Mouse (Mus musculus) left cerebral cortex, postnatal 10 days (tissue): ENCODE measurements around the gene Rnf7. TPM values are rescaled to one million over a fixed set of nuclear protein-coding genes. Genes with fewer than 3 reads are reported as not detected.
"Not testable (repeated sequence)": the region's sequence is repeated elsewhere in the genome, so short reads cannot be mapped to it uniquely, and the experiment has no call there.

Source experiments
- DNase-seq, 2 experiments: peaks; one replicate each; pipeline ENCODE4 v3.0.0; 2021 to 2022; ENCODE audit warnings: low spot score in 2 of 2, mixed read lengths in 1 of 2; ENCODE audit errors: extremely low spot score in 1 of 2
- intact Hi-C: fragments of 180-260 bp; cut with DNase I; formaldehyde crosslinking; loops from one replicate; pipeline ENCODE4 v1.15.1; 2025
- total RNA-seq, 2 experiments: library from RNA; stranded (reverse); gene quantifications; 2 replicates each; pipeline ENCODE4 v1.2.3; 2021

Gene Rnf7
- 10 to 100 TPM; 52.9 to 53.1 TPM for total RNA-seq

DNA sequence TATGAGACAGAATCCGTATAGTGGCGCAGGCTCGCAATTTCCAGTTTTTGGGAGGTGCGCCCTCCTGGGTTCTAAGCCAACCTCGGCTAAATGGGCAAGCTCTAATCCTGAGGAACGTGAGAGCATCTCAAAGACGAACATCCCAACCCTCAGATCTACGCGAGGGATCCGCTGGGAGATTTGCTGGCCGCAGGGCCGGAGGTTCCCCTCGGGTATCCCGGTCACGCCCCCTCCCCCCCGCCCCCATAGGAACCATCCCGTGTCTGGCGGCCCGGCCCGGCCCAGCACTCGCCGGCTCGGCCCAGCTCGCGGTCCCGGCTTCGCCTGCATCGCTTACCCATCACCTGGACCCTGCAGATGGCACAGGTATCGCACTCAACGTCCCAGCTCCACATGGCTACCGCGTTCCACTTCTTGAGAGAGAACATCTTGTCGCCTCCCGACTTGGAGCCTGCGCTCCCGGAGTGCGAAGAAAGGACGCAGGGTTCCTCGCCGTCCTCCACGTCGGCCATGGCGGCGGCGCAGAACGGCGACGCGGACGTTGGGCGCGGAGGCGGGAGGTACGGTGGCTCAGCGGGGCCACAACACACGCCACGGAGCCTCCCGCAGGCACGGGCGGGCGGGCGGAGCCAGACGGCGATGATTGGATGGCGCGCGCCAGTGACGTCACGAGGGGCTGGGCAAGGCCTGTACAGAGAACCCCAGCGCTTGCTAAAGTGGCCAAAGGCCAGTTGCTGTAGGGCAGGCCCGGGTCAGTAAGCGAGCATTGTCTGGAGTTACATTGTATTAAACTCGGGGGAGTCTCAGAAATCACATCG is at the start of gene Rnf7:
Gene Rnf7, minus strand, starts transcription at position 605 of the 818 bp plus-strand sequence.
- peak; percentile 99 to 100 for DNase-seq
- intact Hi-C loops = loop anchor here (5.0 kb wide), 1 partner anchor 116 kb away; the partner anchor contains the start of gene Atp1b3

DNA sequence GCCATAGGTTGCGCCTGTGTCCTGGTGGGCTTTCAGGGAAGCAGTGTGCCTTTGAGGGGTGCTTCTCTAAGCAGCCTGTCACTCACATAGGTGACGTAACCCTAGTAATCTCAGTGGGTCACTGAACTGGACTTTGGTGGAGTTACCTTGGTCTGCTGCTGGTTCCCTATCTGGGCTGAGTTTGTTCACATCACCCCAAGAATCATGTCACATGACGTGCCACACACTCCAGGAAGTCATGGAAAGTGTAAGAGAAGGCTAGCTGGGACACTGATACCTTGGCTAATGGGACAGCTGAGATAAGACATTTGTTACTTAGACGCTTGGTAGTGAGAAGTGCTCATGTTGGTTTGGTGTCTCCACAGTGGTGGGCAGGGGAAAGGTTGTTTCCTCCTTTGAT is 47.5 kb upstream of the Rnf7 start:
- intact Hi-C loops = no loop called here
- no peak for DNase-seq

DNA sequence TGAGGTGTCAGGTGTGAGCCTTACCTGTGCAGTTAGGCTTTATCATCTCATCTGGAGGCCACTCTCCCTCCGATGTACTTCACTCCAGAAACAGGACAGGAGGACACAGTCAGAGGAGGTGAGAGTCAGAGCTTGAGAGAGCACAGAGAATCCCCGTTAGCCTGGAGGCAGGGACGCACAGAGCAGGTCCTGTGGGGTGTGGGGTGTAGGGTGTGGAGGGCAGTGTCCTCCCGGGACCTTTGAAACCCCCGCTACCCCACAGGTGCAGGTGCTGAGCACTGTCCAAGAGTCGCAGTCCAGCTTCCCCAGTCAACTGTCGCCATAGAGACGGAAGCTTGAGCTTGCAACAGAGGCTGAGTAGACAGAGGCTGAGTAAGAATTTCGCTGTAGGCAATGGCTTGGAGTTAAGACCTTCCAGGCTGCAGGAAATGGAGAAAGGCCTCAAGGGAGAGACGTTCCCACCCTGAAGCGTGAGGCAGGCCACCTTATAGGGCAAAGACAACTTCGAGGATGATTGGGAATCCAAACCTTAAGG is 46.6 kb upstream of the Rnf7 start, which contains the start of gene Gm28729:
Gene Gm28729, minus strand, starts transcription at position 293 of the 535 bp plus-strand sequence.
- no peak for DNase-seq
- intact Hi-C loops = no loop called here

DNA sequence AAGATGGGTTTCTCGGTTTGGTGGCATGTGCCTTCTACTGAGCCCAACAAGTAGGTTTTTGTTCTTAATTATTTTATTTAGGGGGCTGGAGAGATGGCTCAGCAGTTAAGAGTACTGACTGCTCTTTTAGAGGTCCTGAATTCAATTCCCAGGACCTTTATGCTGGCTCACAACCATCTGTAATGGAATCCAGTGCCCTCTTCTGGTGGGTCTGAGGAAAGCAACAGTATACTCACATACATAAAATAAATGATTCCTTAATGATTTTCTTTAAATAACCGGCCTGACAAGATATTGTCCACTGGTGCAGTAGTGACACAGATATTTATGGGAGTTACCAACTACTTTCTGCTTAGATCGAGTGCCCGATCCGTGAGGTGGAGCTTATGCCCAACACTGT is 44.7 kb upstream of the Rnf7 start:
- intact Hi-C loops = no loop called here
- DNase-seq = no peak

DNA sequence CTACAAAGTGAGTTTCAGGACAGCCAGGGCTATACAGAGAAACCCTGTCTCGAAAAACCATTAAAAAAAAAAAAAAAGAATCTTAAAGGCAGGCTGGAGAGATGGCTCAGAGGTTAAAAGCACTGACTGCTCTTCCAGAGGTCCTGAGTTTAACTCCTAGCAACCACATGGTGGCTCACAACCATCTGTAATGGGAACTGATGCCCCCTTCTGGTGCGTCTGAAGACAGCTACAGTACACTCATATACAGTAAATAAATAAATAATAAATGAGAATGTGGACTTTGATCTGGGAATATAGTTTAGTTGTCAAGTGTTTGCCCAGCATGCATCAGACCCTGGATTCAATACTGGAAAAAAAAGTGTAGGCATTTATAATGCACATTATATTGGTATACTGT is 43.1 kb upstream of the Rnf7 start:
- intact Hi-C loops, DNase-seq: not testable (repeated sequence)

DNA sequence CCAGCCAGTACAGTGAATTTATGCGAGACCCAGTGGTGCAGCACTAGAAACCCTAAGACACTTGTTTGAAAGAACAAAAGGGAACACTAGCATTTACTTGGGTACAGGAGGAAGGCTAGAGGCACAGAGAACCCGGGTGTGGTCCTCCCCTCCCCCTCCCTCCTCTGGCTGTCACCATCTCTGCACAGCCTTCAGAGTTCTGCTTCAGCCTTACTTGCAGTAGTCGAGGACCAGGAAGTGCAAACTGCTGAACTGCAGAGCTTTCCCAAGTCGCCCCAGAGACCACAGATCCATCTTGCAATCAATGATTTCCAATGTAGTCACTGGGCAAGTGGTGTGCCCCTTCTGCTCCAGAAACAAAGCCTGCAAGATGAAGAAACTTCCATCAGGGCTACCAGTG is 39.0 kb upstream of the Rnf7 start:
- intact Hi-C loops = no loop called here
- DNase-seq = no peak

DNA sequence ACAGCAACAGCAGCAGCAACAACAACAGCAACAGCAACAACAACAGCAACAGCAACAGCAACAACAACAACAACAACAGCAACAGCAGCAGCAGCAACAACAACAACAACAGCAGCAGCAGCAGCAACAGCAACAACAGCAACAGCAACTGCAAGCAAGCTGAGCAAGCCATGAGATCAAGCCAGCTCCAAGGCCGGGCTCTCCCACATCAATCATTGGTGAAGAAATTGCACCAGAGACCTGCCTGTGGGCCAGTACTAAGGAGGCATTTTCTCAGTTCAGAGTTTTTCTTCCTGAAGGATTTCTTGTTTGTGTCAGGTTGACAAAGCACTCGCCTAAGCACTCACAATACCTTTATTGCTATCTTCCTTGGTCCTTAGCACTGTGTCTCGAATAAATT is 38.3 kb upstream of the Rnf7 start:
- no peak for DNase-seq
- intact Hi-C loops = no loop called here

DNA sequence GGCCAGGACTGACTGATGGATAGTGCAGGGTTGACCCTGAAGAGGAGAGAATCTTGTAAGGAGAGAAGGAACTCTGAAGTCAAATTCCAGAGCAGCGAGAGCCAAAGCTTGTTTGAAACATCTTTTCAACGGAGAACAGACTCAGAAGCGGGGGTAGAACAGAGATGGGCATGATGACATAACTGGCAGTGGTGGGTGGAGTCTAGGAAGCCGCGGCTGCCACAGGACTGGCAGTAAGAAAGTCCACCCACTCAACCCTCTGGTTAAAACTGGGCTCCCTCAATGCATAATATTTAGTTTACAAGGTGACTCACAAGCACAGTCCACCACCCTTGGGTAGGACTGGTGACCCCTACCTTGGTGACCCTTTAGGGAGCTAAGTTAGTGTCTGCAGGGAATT is 37.3 kb upstream of the Rnf7 start:
- no peak for DNase-seq
- intact Hi-C loops = no loop called here

DNA sequence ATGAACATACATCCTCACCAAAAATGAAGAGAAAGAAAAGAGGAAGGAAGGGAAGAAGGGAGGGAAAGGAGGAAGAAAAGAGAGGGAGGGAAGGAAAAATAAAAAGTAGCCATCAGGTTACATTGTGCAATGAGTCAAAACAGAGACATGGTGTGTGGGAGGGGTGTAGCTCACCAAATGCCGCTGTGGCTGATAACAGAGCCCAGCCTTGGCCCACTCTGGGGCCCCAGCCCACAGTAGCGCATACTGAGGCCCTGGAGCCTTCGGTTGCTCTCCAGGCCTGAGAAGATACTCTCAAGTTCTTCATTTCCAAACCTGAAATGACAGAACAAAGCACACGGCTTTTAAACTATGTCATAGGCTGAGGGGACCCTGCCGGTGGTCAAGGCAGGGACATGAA is 35.8 kb upstream of the Rnf7 start:
- intact Hi-C loops = no loop called here

DNA sequence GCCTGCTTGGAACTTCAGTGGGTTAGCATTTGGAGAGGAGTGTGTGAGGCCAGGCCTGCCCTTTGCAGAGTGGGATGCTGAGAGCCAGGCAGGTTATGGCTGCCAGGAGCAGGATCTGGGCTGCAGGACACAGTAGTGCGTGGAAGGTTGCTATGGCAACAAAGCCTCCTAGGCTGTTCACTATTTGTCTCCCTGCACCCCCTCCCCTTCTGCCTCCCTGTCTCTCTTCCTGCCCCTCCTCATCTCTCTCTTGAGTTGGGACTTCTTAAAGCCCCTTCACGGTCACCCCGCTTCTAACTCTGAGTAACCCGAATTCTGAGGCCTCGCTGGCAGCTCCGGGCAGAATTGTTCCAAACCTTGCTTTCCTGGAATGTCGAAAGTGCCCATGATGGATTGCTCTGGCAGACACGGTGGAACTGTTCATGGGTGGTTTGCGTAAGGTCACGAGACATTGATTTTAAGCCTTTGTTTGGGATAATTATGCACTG is 27.6 kb upstream of the Rnf7 start:
- intact Hi-C loops = no loop called here
- peak; percentile 49 to 56 for DNase-seq

More for the DNA sequence above, 35.8 kb upstream of the Rnf7 start:
- DNase-seq = no peak

DNA sequence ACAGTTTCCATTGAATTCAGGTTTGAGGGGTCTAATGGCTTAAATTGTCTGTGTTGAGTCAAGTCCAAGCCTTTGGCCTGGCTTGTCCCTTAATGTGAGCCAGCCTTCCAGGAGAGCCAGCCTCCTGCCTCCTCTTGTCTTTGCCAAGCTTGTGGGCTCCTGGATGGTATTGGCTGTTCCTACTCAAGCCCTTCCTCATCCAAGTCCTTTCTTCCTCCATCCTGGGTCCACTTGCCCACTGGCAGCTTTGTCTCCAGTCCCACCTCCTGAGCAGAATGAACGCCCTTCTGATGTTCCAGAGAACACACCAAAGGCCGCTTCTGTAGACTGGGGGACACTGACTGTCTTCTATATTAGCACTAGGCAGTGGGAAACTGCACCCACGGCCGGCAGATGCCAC is 26.7 kb upstream of the Rnf7 start:
- intact Hi-C loops = no loop called here
- DNase-seq = no peak

DNA sequence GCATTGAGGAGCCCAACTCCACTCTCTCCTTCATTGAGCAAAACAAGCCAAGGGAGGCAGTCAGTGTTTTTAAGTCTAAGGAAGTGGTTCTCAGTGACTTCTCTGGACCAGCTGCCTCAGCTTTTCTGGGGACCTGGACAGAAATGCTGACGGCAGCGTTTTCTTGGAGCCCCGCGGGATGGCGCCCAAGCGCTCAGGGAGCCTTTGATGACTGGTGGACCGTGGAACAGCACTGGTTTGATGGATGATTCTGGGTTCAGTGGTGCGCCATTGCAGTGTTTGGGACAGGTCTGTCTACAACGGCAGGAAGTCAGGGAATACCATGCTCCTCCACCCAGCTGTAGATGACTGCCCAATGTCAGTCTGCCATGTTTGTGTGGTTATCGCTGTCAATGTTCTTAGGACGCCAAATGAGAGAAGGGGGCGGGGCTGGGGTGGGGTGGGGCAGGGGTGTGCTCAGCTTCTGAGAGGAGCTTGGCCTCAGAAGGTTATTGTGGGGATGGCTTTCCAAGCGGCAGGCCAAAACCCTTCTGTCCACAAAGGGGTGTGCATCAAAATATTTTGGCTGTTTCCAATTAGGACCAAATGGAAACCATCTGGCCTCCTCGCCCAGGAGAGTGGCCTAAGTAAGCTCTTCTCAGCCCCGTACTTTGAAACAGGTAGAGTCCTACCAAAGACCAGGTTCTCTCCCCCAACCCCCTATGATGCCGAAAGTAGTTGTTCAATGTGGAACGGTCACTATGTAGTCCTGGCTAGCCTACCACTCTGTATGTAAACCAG is 25.8 kb upstream of the Rnf7 start:
- DNase-seq = no peak
- intact Hi-C loops = no loop called here

DNA sequence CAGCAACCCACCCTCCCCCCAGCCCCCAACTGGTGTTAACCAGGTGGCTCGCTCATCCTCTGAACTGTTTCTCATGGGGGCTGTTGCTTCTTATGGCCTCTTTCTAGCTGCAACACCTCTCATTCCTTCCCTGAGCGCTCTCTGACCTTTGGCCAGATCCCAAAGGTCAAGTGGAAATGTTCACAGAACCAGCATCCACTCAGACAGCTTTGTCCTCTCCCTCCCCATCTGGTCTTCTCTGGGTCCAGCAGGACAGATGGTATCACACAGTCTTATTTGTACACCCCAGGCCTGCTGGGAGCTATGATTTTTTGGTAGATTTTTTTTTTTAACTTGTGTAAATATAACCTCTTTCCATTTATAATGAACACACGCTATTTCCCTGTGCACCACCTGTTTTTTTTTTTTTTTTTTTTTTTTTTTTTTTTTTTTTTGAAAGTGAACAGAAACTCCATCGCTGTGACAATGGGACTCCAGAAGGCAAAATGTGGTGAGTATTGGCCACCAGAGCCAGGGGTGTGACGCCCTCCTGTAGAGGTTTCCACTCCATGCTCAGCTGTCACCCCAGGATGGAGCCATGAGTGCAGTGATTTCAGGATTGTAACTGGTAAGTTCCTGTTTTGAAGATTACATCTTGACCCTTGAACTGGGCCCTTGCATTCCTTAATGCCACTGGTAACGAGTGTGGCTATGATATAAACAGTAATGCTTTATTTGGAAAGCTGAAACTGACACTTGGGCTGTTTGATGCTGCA is 24.6 kb upstream of the Rnf7 start:
- intact Hi-C loops = no loop called here
- no peak for DNase-seq

DNA sequence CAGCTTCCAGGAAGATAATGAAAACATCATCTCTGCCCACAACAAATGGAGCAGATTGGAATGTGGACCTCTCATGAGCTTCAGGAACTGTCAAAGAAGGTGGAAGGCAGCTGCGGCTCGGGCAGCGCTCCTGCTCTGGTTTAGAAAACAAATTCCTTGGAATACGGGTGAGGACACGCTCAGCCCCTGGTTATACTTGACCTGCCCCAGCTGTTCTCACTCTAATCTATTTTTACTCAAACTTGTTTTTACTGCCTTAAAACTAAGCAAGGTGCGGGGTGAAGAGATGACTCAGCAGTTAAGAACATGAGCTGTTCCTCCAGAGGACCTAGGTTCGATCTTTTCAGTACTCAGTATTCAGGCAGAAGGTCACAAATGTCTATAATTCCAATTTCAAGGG is 22.7 kb upstream of the Rnf7 start:
- no peak for DNase-seq
- intact Hi-C loops = no loop called here

DNA sequence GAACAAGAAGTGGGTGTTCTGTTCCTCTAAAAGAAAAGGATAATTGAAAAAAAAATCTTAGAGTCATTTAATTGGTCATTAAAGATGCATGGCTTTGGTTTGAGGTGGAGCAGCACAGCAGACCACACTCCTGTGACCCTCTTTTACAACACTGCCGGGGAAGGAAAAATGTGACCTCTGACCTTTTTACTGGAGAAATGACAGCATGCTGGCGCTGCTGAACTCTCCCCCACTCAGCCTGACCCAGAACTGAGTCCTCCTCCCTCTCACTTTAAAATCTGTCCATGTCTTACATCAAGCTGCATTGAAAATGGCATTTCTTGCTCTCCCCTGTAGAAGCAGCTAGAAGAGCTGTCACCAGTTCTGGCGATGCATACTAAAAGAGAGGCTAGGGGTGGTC is 14.7 kb upstream of the Rnf7 start:
- intact Hi-C loops = loop anchor here (5.0 kb wide), 2 partner anchors 141 to 206 kb away; no protein-coding TSS in a partner anchor
- no peak for DNase-seq

DNA sequence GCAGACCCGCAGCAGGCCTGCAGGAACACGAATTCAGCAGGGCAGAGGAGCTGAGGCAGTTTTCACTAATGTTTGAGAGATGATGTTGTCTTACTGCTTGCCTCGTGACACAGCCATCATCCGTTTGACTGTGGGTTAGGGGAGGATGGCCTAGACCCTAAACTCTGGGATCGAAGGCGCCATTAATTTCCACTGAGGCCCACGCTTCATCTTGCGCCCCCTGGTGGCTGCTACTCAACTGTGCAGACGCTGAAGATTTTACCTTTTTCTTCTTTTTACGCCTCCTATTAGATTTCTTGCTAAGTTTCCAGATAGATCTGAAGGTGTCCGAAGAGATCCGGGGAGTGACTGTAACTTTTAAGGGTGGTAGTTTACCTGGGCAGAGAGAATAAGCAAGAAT is 13.3 kb upstream of the Rnf7 start:
- intact Hi-C loops = loop anchor here (5.0 kb wide), 2 partner anchors 140 to 205 kb away; no protein-coding TSS in a partner anchor
- peak in 1 of 2 experiments; percentile 32 for DNase-seq

DNA sequence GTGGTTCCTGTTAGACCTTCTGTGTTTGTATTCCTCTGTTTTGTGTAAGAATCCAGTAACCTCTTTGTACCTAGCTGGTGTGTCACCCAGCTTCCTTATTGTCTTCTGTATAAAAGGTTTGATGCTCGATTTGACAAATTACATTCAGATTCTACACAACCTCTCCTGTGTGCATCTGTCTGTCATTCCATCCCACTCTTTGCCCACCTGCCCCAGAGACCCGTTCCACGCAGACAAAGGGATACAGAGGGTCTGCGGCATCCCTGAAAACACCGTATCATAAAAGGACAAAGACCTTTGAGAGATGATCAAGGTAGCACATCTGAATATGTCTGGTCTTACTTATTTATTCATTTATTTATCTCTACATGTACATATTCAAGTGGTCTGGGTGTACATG is 9.4 kb upstream of the Rnf7 start:
- DNase-seq, intact Hi-C loops: not testable (repeated sequence)

DNA sequence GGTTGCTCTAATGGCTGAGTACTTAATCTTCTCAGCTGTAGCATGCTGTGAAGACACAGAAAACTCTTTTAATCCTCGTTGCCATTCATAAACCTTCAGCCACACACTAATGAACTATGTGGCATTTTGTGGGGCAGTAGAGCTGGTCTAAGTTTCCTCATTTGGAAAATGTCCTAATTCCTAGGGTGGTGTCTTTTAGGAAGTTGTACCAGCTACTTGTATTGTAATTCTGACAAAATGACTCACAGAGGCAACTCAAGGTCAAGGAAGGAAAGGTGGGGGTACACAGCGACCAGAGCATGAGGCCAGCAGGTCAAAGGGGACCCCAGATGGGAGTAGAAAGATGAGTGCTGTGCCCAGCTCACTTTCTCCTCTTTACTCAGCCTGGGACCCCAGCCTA is 5.2 kb upstream of the Rnf7 start:
- intact Hi-C loops = no loop called here
- DNase-seq = no peak

DNA sequence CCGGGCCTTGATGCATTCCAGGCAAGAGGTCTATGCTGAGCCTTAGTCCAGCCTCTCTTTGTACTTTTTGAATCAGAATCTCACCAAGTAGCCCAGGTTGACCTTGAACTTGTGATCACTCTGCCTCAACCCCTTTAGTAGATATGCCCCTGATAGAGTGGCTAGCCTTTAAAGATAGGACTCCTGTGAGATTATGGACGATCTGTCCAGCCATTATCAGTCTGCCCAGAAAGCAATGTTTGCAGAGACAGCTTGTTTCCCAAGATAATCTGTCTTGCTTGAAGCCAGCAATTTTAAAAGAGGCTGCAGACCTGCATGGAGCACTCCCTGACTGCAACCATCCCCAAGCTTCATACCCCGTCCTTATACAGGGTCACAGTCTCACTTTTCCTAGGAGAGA is 4.6 kb upstream of the Rnf7 start:
- intact Hi-C loops = no loop called here
- DNase-seq = no peak
